Mouse (Mus musculus): ENCODE measurements around the gene Irx6.

The Irx6 gene

GRCm38 (mm10) chr8:92674244-92675128 is at the start of gene Irx6:
Gene Irx6, plus strand, starts transcription at chr8:92674288.
- no peak for DNase-seq (ENCODE audit: low spot score)

GRCm38 (mm10) chr8:92628711-92629650 is 45.1 kb upstream of the Irx6 start:
- no peak for DNase-seq (ENCODE audit: low spot score)

GRCm38 (mm10) chr8:92633199-92633598 is 40.9 kb upstream of the Irx6 start:
- DNase-seq (ENCODE audit: low spot score), result no peak

- no peak for DNase-seq (ENCODE audit: low spot score)
These were observed 33.3 kb upstream of the Irx6 start for GRCm38 (mm10) chr8:92640820-92641219.

GRCm38 (mm10) chr8:92646637-92647036 is 27.5 kb upstream of the Irx6 start:
- no peak for DNase-seq (ENCODE audit: low spot score)

GRCm38 (mm10) chr8:92664207-92664606 is 9.9 kb upstream of the Irx6 start:
- DNase-seq (ENCODE audit: low spot score), result no peak

GRCm38 (mm10) chr8:92670236-92670635 is 3.9 kb upstream of the Irx6 start:
- DNase-seq (ENCODE audit: low spot score), result no peak

GRCm38 (mm10) chr8:92670656-92671195 is 3.4 kb upstream of the Irx6 start:
- DNase-seq (ENCODE audit: low spot score), result no peak

- no peak for DNase-seq (ENCODE audit: low spot score)
These were observed 2.2 kb upstream of the Irx6 start for GRCm38 (mm10) chr8:92671892-92672291.

- no peak for DNase-seq (ENCODE audit: low spot score)
These were observed 987 bp upstream of the Irx6 start for GRCm38 (mm10) chr8:92673101-92673500.

- no peak for DNase-seq (ENCODE audit: low spot score)
These were observed 389 bp upstream of the Irx6 start for GRCm38 (mm10) chr8:92673555-92674243.

GRCm38 (mm10) chr8:92678407-92678806 is 4.3 kb downstream of the Irx6 start:
- DNase-seq (ENCODE audit: low spot score), result no peak

GRCm38 (mm10) chr8:92697361-92697760 is 23.3 kb downstream of the Irx6 start:
- DNase-seq (ENCODE audit: low spot score), result no peak

GRCm38 (mm10) chr8:92698411-92698810 is 24.3 kb downstream of the Irx6 start:
- no peak for DNase-seq (ENCODE audit: low spot score)

- no peak for DNase-seq (ENCODE audit: low spot score)
These were observed 25.9 kb downstream of the Irx6 start for GRCm38 (mm10) chr8:92699922-92700540.

GRCm38 (mm10) chr8:92703375-92703774 is 29.3 kb downstream of the Irx6 start:
- no peak for DNase-seq (ENCODE audit: low spot score)

- no peak for DNase-seq (ENCODE audit: low spot score)
These were observed 32.2 kb downstream of the Irx6 start for GRCm38 (mm10) chr8:92706311-92706710.

- DNase-seq (ENCODE audit: low spot score), result no peak
These were observed 39.2 kb downstream of the Irx6 start for GRCm38 (mm10) chr8:92713286-92713685.

- no peak for DNase-seq (ENCODE audit: low spot score)
These were observed 43.3 kb downstream of the Irx6 start for GRCm38 (mm10) chr8:92717418-92717817.

- DNase-seq (ENCODE audit: low spot score), result no peak
These were observed 44.0 kb downstream of the Irx6 start for GRCm38 (mm10) chr8:92718057-92718456.

GRCm38 (mm10) chr8:92721266-92721935 is 47.3 kb downstream of the Irx6 start:
- DNase-seq (ENCODE audit: low spot score), result peak; percentile 34
